Mouse (Mus musculus) spleen, embryonic (tissue): ENCODE results near the gene Pcsk4.
"Not testable (repeated sequence)": the region's sequence is repeated elsewhere in the genome, so short reads cannot be mapped to it uniquely, and the experiment has no call there.

Source experiments
- CTCF ChIA-PET: fragments of 350-600 bp; sonication (Branson Sonifier 250); formaldehyde crosslinking; loops from one replicate; lab custom pipeline; 2022; lab: Charles Lee

Pcsk4 gene

DNA sequence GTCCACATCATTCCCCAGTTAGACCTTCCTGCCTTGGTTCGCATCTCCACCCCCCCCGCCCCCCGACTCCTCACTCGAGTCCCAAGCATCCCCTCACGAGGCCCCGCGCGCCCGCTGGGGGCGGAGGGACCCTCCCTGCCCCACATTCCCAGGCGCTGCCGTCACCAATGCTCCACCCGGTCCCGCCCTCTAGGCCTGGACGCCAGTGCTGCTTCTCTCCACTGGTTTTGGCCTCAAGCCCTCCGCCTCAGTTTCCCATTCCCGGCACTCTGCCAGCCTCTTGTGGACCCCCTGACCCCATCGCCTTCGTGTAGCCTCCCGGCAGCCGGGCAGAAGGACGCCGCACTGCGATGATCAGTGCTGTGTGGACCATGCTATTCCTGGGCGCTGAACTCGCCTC, 19.7 kb upstream of the Pcsk4 start:
- CTCF ChIA-PET: interaction anchor here (0.8 kb wide), 1 partner anchor 12 kb away, joined by 5 read pairs; no protein-coding TSS in a partner anchor

DNA sequence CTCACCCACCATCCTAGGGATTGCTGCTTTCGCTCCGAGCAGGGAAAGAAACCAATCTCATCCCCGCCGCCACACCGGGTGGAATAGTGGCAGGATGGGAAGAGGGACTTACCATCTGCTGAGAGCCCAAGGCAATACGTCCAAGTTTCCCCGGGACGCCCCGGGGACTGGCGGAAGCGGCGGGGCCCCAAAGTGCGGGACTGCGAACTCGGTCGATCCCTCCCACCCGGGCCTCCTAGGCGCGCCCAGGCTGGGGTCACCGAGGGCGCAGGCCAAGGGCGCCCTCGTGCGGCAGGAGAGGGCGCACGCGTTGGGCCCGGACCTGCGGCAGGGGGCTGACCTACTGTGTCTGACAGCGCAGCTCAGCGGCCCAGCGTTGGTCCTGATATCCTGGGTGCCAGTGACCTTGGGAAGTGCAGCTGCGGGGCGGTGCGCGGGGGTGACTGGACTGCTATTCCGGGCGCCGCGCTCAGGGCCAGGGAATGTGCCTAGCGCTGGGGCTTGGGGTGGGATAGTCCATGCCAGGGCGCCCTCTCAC, 19.0 kb upstream of the Pcsk4 start, which contains the start of gene Adamtsl5:
TSS of gene Adamtsl5 (minus strand) at position 169 of the 538 bp plus-strand sequence.
- CTCF ChIA-PET: interaction anchor here (0.8 kb wide), 1 partner anchor 11 kb away, joined by 5 read pairs; no protein-coding TSS in a partner anchor

- CTCF ChIA-PET: interaction anchor here (0.6 kb wide), 1 partner anchor 21 kb away, joined by 3 read pairs; no protein-coding TSS in a partner anchor
Measured at GRCm38 (mm10) chr10:80347514-80347967, 18.2 kb upstream of the Pcsk4 start.

GRCm38 (mm10) chr10:80345929-80346328, 16.6 kb upstream of the Pcsk4 start:
- CTCF ChIA-PET: not testable (repeated sequence)

DNA sequence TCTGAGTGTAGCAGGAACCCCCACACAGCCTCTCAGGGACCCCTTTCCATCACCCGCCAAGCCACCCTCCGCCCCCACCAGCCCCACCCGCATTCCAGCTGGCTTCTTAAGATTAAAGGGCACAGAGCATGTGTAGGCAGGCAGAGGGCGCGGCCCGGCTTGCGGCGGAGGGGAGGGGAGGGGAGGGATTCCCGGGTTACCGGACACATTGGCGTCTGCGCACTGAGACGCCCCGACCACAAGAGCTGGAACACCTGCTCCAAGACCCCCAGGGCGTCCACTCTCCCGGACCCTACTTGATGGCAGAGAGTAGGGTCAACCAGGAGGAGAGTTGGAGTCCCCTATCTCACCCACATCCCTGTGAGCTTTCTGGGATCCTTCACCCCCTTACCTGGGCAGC, 15.8 kb upstream of the Pcsk4 start:
- CTCF ChIA-PET: interaction anchor here (0.5 to 0.6 kb wide), 2 partner anchors 46 to 88 kb away, joined by 3 to 6 read pairs; no protein-coding TSS in a partner anchor

- CTCF ChIA-PET: no interaction called here
Measured at GRCm38 (mm10) chr10:80344131-80344661, 14.9 kb upstream of the Pcsk4 start.

GRCm38 (mm10) chr10:80343425-80343895, 14.2 kb upstream of the Pcsk4 start:
- CTCF ChIA-PET: interaction anchor here (0.9 to 1.0 kb wide), 2 partner anchors 39 to 60 kb away, joined by 3 read pairs; no protein-coding TSS in a partner anchor

- CTCF ChIA-PET: interaction anchor here (0.9 to 1.0 kb wide), 2 partner anchors 38 to 60 kb away, joined by 3 read pairs; no protein-coding TSS in a partner anchor
Measured at GRCm38 (mm10) chr10:80342749-80343424, 13.6 kb upstream of the Pcsk4 start.

DNA sequence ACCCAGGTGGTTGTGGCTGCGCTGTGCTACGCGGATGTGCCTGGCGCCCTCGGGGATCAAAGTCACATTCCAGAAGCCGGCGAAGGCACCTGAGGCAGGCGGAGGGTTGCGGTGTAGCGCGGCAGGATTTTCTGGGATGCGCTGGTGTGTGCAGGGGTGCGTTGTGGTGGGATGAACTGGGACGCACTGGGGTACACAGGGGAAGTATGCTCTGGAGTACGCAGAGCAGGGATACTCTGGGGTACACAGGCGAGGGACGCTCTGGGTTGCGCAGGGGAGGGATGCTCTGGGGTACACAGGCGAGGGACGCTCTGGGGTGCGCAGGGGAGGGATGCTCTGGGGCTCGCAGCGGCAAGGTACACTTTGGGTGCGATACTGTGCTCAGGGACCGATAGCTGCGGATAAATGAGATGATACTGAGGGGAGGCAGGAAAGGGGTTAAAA, 13.0 kb upstream of the Pcsk4 start:
- CTCF ChIA-PET: interaction anchor here (0.9 kb wide), 1 partner anchor 38 kb away, joined by 3 read pairs; no protein-coding TSS in a partner anchor

- CTCF ChIA-PET: no interaction called here
Measured at GRCm38 (mm10) chr10:80341491-80342304, 12.4 kb upstream of the Pcsk4 start.

DNA sequence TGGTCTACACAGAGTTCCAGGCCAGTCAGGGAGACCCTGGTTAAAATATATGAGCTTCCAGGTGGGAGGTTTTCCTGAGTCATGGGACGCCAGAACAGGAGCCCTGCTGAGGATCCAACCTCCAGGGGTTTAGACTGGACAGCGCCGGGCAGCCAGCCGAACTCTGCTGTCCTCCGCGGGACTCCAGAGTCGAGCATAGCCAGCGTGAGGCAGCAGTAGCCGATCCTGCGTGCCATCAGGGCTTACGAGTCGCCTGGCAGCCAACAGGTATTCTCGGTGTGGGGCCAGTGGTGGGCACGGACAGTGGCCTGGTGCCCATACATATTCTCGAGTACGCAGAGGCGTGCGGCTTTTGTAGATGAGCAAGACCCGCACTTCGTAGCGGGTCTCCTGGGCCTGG, 11.7 kb upstream of the Pcsk4 start:
- CTCF ChIA-PET: interaction anchor here (0.6 to 1.0 kb wide), 3 partner anchors 9 to 50 kb away, joined by 3 read pairs; no protein-coding TSS in a partner anchor

GRCm38 (mm10) chr10:80339941-80340750, 10.8 kb upstream of the Pcsk4 start:
- CTCF ChIA-PET: interaction anchor here (0.6 to 1.0 kb wide), 3 partner anchors 8 to 49 kb away, joined by 3 read pairs; no protein-coding TSS in a partner anchor

GRCm38 (mm10) chr10:80336263-80336662, 7.0 kb upstream of the Pcsk4 start:
- CTCF ChIA-PET: no interaction called here

DNA sequence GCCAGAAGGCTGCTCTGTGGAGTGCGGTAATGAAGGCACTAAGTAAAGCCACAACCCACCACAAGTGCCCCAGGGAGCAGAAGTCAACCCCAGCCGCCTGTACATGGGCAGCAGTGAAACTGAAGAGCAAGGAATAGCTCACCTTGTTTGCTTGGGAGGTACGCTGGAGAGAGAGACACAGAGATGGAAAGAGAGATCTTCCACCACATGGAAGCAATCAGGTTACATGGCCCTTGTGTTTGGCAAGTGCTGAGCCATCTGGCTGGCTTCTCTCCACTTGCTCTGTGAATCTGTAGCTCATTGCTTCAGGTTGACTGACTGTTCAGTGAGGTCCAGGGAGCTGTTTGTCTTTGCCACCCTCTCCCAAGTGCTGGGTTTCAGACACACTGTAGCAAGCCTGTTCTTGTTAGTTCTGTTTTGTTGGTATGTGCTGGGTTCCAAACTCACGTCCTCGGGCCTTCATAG, 3.3 kb upstream of the Pcsk4 start:
- CTCF ChIA-PET: interaction anchor here (1.0 kb wide), 1 partner anchor 8 kb away, joined by 3 read pairs; no protein-coding TSS in a partner anchor

DNA sequence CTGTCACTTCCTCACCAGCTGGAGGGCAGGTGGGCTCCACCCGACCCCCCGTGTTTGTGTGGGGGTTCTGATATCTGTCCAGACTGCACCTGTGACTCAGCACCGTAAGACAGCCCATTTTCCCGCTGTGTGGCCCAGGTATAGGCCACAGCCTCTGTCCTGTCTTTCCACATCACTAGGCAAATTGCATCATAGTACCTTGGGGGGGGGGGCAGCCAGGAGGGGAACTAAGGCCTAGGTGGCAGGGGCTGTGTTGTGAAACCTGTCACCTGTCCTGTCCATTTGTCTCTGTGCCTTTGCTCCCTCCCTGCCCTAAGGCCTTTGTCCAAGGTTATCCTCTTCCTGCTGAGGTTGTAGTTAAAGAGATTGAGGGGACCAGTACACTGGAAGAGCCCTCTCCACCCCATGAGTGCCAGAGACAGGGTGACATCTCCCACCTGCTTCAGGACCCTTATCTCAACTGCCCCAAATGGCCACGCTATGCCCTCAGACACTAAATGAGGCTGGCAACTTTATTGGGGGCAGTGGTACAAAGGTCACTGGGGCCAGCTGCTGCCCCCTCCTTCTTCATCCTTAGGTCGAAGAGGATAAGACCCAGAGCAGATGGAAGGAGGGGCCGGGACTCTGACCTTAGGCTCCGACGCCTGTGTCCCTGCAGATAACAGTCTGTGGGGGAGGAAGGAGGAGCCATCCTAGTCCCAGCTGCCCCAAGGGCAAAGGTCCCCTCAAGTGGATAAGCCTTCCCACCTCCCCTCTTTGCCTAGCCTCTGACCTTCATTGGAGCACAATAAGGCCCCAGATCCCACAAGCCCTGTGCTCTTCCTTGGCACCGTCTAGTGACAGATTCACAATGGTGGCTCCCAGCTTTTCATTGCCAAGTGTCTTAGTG, 2.6 kb upstream of the Pcsk4 start:
- CTCF ChIA-PET: interaction anchor here (0.5 to 1.0 kb wide), 3 partner anchors 9 to 190 kb away, joined by 3 to 5 read pairs (median 3); no protein-coding TSS in a partner anchor

DNA sequence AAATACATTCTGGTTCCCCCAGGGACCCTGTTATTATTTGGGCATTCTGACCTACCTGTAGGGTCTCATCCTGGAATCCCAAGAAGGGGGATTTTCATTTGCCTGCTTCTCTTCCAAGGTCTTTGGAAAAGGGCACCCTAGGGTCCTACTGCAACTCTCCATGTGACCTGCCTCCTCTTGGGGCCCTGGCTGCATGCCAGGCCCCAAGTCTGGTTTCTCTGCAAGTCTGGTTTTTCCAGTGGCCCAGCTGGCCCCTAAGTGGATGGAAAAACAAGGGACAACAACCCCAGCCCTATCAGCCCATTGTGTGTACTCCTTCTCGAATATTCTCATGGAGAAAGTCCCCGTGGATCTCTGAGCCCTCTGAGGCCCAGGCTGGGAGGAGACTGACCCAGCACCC, 1.6 kb upstream of the Pcsk4 start:
- CTCF ChIA-PET: interaction anchor here (0.5 kb wide), 1 partner anchor 191 kb away, joined by 5 read pairs; no protein-coding TSS in a partner anchor

DNA sequence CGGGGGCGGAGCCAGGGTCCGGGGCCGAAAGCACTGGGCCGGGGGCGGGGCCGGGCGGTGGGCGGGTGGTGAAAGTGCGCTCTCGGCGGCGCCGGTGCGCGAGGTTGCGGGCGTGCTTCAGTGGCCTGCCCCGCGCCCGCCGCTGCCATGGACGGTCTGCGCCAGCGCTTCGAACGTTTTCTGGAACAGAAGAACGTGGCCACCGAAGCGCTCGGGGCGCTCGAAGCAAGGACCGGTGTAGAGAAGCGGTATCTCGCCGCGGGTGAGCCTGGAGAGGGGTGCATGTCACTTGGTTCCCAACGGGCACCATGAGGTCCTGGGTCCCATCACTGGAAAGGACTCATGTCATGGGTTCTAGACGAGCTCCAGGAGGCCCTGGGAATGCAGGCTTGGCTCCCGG, 786 bp upstream of the Pcsk4 start:
- CTCF ChIA-PET: no interaction called here

DNA sequence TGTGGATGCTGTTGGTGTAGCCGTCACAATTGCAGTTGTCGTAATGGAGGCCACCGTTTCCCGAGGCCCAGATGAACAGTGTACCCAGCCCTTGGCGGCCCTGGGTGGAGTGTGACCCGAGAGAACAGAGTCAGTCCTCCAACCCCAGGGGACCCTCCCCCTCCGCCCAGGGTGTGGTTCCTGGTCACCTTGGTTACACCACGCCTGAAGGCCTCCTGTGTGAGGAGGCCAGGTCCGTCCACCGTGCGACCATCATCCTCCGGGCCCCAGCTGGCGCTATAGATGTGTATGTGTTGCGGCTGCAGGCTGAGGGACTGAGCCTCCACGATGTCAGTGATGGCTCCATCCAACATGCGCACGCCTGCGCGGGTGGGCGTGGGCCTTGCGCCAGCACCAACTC, 4.3 kb downstream of the Pcsk4 start:
- CTCF ChIA-PET: no interaction called here
